Mouse (Mus musculus) C2C12 (cell line): Measurements from ENCODE around the gene Muc1.

Experiments used
- CEBPB ChIP-seq: IDR thresholded peaks from one replicate; pipeline ENCODE4 v1.6.1; 2011; ENCODE audit warnings: low read depth, mild to moderate bottlenecking, control low read depth, moderate library complexity
- CTCF ChIP-seq: IDR thresholded peaks from one replicate; pipeline ENCODE4 v1.5.1; 2011; ENCODE audit not compliant: control insufficient read depth, insufficient read depth, insufficient read length
- FOSL1 ChIP-seq: IDR thresholded peaks from one replicate; pipeline ENCODE4 v1.8.0; 2011; ENCODE audit warnings: mild to moderate bottlenecking, low read length; ENCODE audit not compliant: poor library complexity, insufficient read depth, severe bottlenecking
- MAX ChIP-seq: IDR thresholded peaks from one replicate; pipeline ENCODE4 v1.6.1; 2011; ENCODE audit warnings: mild to moderate bottlenecking, control low read depth
- MYOD1 ChIP-seq: IDR thresholded peaks from one replicate; pipeline ENCODE4 v1.6.1; 2011; ENCODE audit warnings: low read depth; ENCODE audit not compliant: control insufficient read depth, insufficient read length
- USF1 ChIP-seq: IDR thresholded peaks from one replicate; pipeline ENCODE4 v1.6.1; 2011; ENCODE audit warnings: low read depth, mild to moderate bottlenecking, control low read depth, moderate library complexity

- TF ChIP-seq CTCF (no peak), USF1 (no peak), CEBPB (no peak), MYOD1 (no peak), MAX (no peak), FOSL1 (no peak)
These were observed 419 bp downstream of the Muc1 start for GRCm38 (mm10) chr3:89229276-89229675.
